Mouse (Mus musculus): ENCODE measurements around the gene Hk1. TPM values are rescaled to one million over a fixed set of nuclear protein-coding genes. Genes with fewer than 3 reads are reported as not detected.

Hk1 gene
- polyA plus RNA-seq, 1 experiment from 2014 or later = 31.4 TPM

- H3K4me2 ChIP-seq (replicated peaks; ENCODE audit: low read depth, low read length) = no peak overlapping the region; the same call in 1 of the 2 replicates
- 59% methylated on average over 3 of the region's 3 CpGs for WGBS
- peaks cover 10% of the 10 kb centered on the region for H3K4me1 ChIP-seq (ENCODE audit: control insufficient read depth, insufficient read depth, low read length)
- H3K27me3 ChIP-seq (ENCODE audit: control insufficient read depth, insufficient read depth, low read length) = no peaks in the 10 kb centered on the region
- no peak overlapping the region; the same call in 1 of the 2 replicates for H3K27ac ChIP-seq (ENCODE audit: low read depth, low read length)
- no peaks in the 10 kb centered on the region for H3K9me3 ChIP-seq (ENCODE audit: control insufficient read depth, low read length)
- no peaks in the 10 kb centered on the region for H3K36me3 ChIP-seq (ENCODE audit: control insufficient read depth, insufficient read depth, low read length)
- H3K9ac ChIP-seq (ENCODE audit: low read depth, low read length) = no peak overlapping the region
- ATAC-seq (ENCODE audit: low FRiP score, low TSS enrichment) = no peak
- no peak overlapping the region for H3K4me3 ChIP-seq (ENCODE audit: low read length)
These were observed 147.9 kb downstream of the Hk1 start for GRCm38 (mm10) chr10:62231811-62232210.

GRCm38 (mm10) chr10:62231395-62231732 lies 148.3 kb downstream of the Hk1 start:
- peak overlapping the region; percentile 2; the same call in 1 of the 2 replicates for H3K27ac ChIP-seq (ENCODE audit: low read depth, low read length)
- H3K9me3 ChIP-seq (ENCODE audit: control insufficient read depth, low read length) = no peaks in the 10 kb centered on the region
- ATAC-seq (ENCODE audit: low FRiP score, low TSS enrichment) = no peak
- H3K9ac ChIP-seq (ENCODE audit: low read depth, low read length) = no peak overlapping the region
- H3K4me2 ChIP-seq (replicated peaks; ENCODE audit: low read depth, low read length) = peak overlapping the region; percentile 80
- H3K4me3 ChIP-seq (ENCODE audit: low read length) = peak overlapping the region; percentile 59
- WGBS = 5% methylated on average over 13 of the region's 13 CpGs
- H3K4me1 ChIP-seq (ENCODE audit: control insufficient read depth, insufficient read depth, low read length) = peaks cover 10% of the 10 kb centered on the region
- no peaks in the 10 kb centered on the region for H3K27me3 ChIP-seq (ENCODE audit: control insufficient read depth, insufficient read depth, low read length)
- H3K36me3 ChIP-seq (ENCODE audit: control insufficient read depth, insufficient read depth, low read length) = no peaks in the 10 kb centered on the region

GRCm38 (mm10) chr10:62230708-62231394 lies 148.9 kb downstream of the Hk1 start, which contains the start of gene Tspan15:
Tspan15 (minus strand) TSS chr10:62231251.
- WGBS = under 1% methylated on average over 57 of the region's 59 CpGs
- Histone ChIP-seq H3K27me3 (ENCODE audit: control insufficient read depth, insufficient read depth, low read length) (no peaks in the 10 kb centered on the region), H3K36me3 (ENCODE audit: control insufficient read depth, insufficient read depth, low read length) (no peaks in the 10 kb centered on the region), H3K4me2 (replicated peaks; ENCODE audit: low read depth, low read length) (peak within 1 kb of the TSS; percentile 80), H3K9ac (ENCODE audit: low read depth, low read length) (peak within 1 kb of the TSS; percentile 69), H3K4me3 (ENCODE audit: low read length) (peak within 1 kb of the TSS; percentile 59), H3K9me3 (ENCODE audit: control insufficient read depth, low read length) (no peaks in the 10 kb centered on the region), H3K27ac (ENCODE audit: low read depth, low read length) (peak within 1 kb of the TSS; percentile 2; the same call in 1 of the 2 replicates), H3K4me1 (ENCODE audit: control insufficient read depth, insufficient read depth, low read length) (peaks cover 10% of the 10 kb centered on the region)
- ATAC-seq (ENCODE audit: low FRiP score, low TSS enrichment) = peak; percentile 93

GRCm38 (mm10) chr10:62228126-62228525 lies 151.6 kb downstream of the Hk1 start:
- Histone ChIP-seq H3K4me2 (replicated peaks; ENCODE audit: low read depth, low read length) (no peak overlapping the region), H3K9ac (ENCODE audit: low read depth, low read length) (no peak overlapping the region)
- WGBS = 27% methylated on average over 6 of the region's 6 CpGs

GRCm38 (mm10) chr10:62225839-62226238 lies 153.9 kb downstream of the Hk1 start:
- 80% methylated on average over 7 of the region's 7 CpGs for WGBS
- Histone ChIP-seq H3K27ac (ENCODE audit: low read depth, low read length) (no peak overlapping the region), H3K9ac (ENCODE audit: low read depth, low read length) (no peak overlapping the region), H3K27me3 (ENCODE audit: control insufficient read depth, insufficient read depth, low read length) (no peaks in the 10 kb centered on the region), H3K36me3 (ENCODE audit: control insufficient read depth, insufficient read depth, low read length) (no peaks in the 10 kb centered on the region), H3K9me3 (ENCODE audit: control insufficient read depth, low read length) (no peaks in the 10 kb centered on the region), H3K4me3 (ENCODE audit: low read length) (no peak overlapping the region), H3K4me1 (ENCODE audit: control insufficient read depth, insufficient read depth, low read length) (peaks cover 4% of the 10 kb centered on the region; the same call in 1 of the 2 replicates), H3K4me2 (replicated peaks; ENCODE audit: low read depth, low read length) (no peak overlapping the region)
- no peak for ATAC-seq (ENCODE audit: low FRiP score, low TSS enrichment)

More at GRCm38 (mm10) chr10:62228126-62228525, 151.6 kb downstream of the Hk1 start:
- peaks cover 10% of the 10 kb centered on the region for H3K4me1 ChIP-seq (ENCODE audit: control insufficient read depth, insufficient read depth, low read length)
- no peaks in the 10 kb centered on the region for H3K9me3 ChIP-seq (ENCODE audit: control insufficient read depth, low read length)
- no peak overlapping the region for H3K4me3 ChIP-seq (ENCODE audit: low read length)
- no peaks in the 10 kb centered on the region for H3K36me3 ChIP-seq (ENCODE audit: control insufficient read depth, insufficient read depth, low read length)
- no peaks in the 10 kb centered on the region for H3K27me3 ChIP-seq (ENCODE audit: control insufficient read depth, insufficient read depth, low read length)
- ATAC-seq (ENCODE audit: low FRiP score, low TSS enrichment) = no peak
- H3K27ac ChIP-seq (ENCODE audit: low read depth, low read length) = no peak overlapping the region

- H3K9ac ChIP-seq (ENCODE audit: low read depth, low read length) = no peak overlapping the region
- no peak overlapping the region for H3K4me3 ChIP-seq (ENCODE audit: low read length)
- ATAC-seq (ENCODE audit: low FRiP score, low TSS enrichment) = no peak
- no peak overlapping the region for H3K4me2 ChIP-seq (replicated peaks; ENCODE audit: low read depth, low read length)
- no peaks in the 10 kb centered on the region for H3K27me3 ChIP-seq (ENCODE audit: control insufficient read depth, insufficient read depth, low read length)
- no peaks in the 10 kb centered on the region for H3K9me3 ChIP-seq (ENCODE audit: control insufficient read depth, low read length)
- H3K36me3 ChIP-seq (ENCODE audit: control insufficient read depth, insufficient read depth, low read length) = no peaks in the 10 kb centered on the region
- WGBS = 52% methylated on average over 6 of the region's 6 CpGs
- H3K4me1 ChIP-seq (ENCODE audit: control insufficient read depth, insufficient read depth, low read length) = peaks cover 4% of the 10 kb centered on the region; the same call in 1 of the 2 replicates
- H3K27ac ChIP-seq (ENCODE audit: low read depth, low read length) = no peak overlapping the region
These were observed 155.5 kb downstream of the Hk1 start for GRCm38 (mm10) chr10:62224231-62224630.

- ATAC-seq (ENCODE audit: low FRiP score, low TSS enrichment) = no peak
- Histone ChIP-seq H3K27me3 (ENCODE audit: control insufficient read depth, insufficient read depth, low read length) (no peaks in the 10 kb centered on the region), H3K36me3 (ENCODE audit: control insufficient read depth, insufficient read depth, low read length) (no peaks in the 10 kb centered on the region), H3K4me3 (ENCODE audit: low read length) (no peak overlapping the region), H3K4me2 (replicated peaks; ENCODE audit: low read depth, low read length) (no peak overlapping the region), H3K9me3 (ENCODE audit: control insufficient read depth, low read length) (no peaks in the 10 kb centered on the region), H3K27ac (ENCODE audit: low read depth, low read length) (no peak overlapping the region; the same call in 1 of the 2 replicates), H3K4me1 (ENCODE audit: control insufficient read depth, insufficient read depth, low read length) (0 out of 2 replicates have a peak, but pooled peaks cover 2% of the 10 kb centered on the region), H3K9ac (ENCODE audit: low read depth, low read length) (no peak overlapping the region)
- WGBS = 85% methylated on average over 17 of the region's 17 CpGs
These were observed 156.9 kb downstream of the Hk1 start for GRCm38 (mm10) chr10:62222777-62223176.

GRCm38 (mm10) chr10:62221647-62222046 lies 158.1 kb downstream of the Hk1 start:
- Histone ChIP-seq H3K9me3 (ENCODE audit: control insufficient read depth, low read length) (no peaks in the 10 kb centered on the region), H3K4me2 (replicated peaks; ENCODE audit: low read depth, low read length) (no peak overlapping the region), H3K4me3 (ENCODE audit: low read length) (no peak overlapping the region), H3K27ac (ENCODE audit: low read depth, low read length) (no peak overlapping the region), H3K36me3 (ENCODE audit: control insufficient read depth, insufficient read depth, low read length) (no peaks in the 10 kb centered on the region), H3K9ac (ENCODE audit: low read depth, low read length) (no peak overlapping the region), H3K27me3 (ENCODE audit: control insufficient read depth, insufficient read depth, low read length) (no peaks in the 10 kb centered on the region), H3K4me1 (ENCODE audit: control insufficient read depth, insufficient read depth, low read length) (peaks cover 10% of the 10 kb centered on the region)
- ATAC-seq (ENCODE audit: low FRiP score, low TSS enrichment) = no peak
- 82% methylated on average over 2 of the region's 2 CpGs for WGBS

GRCm38 (mm10) chr10:62220732-62221514 lies 158.8 kb downstream of the Hk1 start:
- H3K4me1 ChIP-seq (ENCODE audit: control insufficient read depth, insufficient read depth, low read length) = peaks cover 14% of the 10 kb centered on the region
- ATAC-seq (ENCODE audit: low FRiP score, low TSS enrichment) = no peak
- H3K36me3 ChIP-seq (ENCODE audit: control insufficient read depth, insufficient read depth, low read length) = no peaks in the 10 kb centered on the region
- no peak overlapping the region for H3K4me2 ChIP-seq (replicated peaks; ENCODE audit: low read depth, low read length)
- no peak overlapping the region for H3K27ac ChIP-seq (ENCODE audit: low read depth, low read length)
- no peak overlapping the region for H3K9ac ChIP-seq (ENCODE audit: low read depth, low read length)
- H3K9me3 ChIP-seq (ENCODE audit: control insufficient read depth, low read length) = no peaks in the 10 kb centered on the region
- no peaks in the 10 kb centered on the region for H3K27me3 ChIP-seq (ENCODE audit: control insufficient read depth, insufficient read depth, low read length)
- 68% methylated on average over 8 of the region's 8 CpGs for WGBS
- no peak overlapping the region for H3K4me3 ChIP-seq (ENCODE audit: low read length)
